Mouse (Mus musculus): ENCODE measurements around the gene Pcdh7.

The Pcdh7 gene

GRCm38 (mm10) chr5:57940457-57940856 lies 222.7 kb downstream of the Pcdh7 start:
- WGBS, result 64% methylated on average over 3 of the region's 3 CpGs

GRCm38 (mm10) chr5:57943176-57943575 lies 225.4 kb downstream of the Pcdh7 start:
- WGBS, result 79% methylated on average over 2 of the region's 2 CpGs

- WGBS, result 85% methylated on average over 2 of the region's 2 CpGs
Measured at GRCm38 (mm10) chr5:57943611-57944010, 225.8 kb downstream of the Pcdh7 start.

- 78% methylated on average over 3 of the region's 3 CpGs for WGBS
Measured at GRCm38 (mm10) chr5:57945419-57945818, 227.7 kb downstream of the Pcdh7 start.

DNA sequence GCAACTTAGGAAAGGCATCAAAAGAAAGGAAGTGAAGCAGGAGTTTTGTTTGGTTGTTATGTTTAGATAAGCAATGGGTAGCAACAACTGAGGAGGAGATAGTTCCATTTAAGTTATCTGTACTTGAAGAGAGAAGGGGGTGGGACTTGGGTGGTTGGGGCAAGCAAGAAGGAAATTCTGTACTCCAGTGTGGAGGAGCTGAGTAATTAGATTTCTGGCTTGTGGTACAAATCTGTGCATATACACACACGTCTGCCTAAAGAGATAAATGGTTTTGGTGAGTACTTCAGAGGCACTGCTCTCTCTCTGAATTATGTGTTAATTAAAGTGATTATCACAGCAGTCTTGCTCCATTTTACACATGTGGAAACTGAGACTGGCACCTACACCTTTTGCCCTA lies 241.6 kb downstream of the Pcdh7 start:
- 44% methylated on average over 1 of the region's 1 CpGs for WGBS

DNA sequence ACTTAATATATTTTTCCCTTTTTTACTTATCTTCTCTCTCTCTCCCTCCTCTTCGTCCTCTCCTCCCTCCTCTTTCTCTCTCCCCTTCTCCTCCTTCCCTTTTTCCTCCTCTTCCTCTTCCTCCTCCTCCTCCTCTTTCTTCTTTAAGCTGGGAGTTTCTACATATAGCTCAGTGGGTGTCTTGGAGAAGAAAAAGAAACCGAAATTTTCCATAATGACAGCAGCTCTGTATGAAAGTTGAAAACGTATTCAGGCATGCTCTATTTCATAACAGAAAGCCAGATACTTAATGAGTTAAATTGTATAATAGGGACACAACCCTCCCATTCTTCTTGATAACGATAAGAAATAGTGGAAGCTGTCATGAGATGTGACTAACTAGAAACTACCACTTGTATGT lies 246.0 kb downstream of the Pcdh7 start:
- WGBS, result 41% methylated on average over 4 of the region's 4 CpGs

DNA sequence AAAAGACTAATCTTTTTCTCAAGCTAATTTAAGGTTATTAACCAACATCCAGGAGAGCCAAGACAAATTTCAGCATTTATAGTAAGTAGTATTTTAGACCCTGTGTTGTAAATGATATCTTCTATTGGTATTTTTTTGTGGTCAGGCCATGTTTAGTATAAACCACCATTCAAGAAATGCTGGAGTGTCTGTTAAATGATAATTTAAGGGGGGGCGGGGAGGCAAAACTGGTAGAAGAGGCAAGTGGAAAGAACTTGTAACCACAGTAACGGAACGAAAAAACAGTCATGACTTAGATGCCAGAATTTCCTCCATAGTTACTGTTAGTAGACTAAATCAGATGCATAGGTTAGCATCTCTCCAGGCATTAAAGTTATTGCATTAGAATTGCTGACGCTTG lies 246.4 kb downstream of the Pcdh7 start:
- 67% methylated on average over 4 of the region's 4 CpGs for WGBS

- WGBS, result 79% methylated on average over 2 of the region's 2 CpGs
Measured at GRCm38 (mm10) chr5:57993584-57993983, 275.8 kb downstream of the Pcdh7 start.

DNA sequence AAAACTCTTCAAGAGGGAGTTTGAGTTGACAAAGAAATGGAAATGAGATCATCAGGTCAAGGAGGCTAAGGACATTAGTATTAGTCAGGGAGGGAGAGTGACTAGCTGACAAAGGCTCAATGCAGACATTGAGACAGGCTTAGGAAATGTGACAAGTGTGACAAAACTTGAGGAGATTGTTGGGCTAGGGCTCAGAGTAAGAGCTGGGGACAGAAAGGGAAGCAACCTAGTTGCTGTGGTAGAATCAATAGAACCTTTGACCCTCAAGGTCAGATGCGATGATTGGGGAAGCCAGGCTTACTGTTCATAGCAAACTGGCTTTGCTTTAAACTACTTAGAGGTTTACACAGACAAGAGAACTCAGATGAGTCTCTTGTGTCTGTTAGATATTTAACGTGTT lies 303.6 kb downstream of the Pcdh7 start:
- WGBS, result 88% methylated on average over 2 of the region's 2 CpGs

GRCm38 (mm10) chr5:58025123-58025522 lies 307.4 kb downstream of the Pcdh7 start:
- WGBS, result 57% methylated on average over 7 of the region's 7 CpGs

DNA sequence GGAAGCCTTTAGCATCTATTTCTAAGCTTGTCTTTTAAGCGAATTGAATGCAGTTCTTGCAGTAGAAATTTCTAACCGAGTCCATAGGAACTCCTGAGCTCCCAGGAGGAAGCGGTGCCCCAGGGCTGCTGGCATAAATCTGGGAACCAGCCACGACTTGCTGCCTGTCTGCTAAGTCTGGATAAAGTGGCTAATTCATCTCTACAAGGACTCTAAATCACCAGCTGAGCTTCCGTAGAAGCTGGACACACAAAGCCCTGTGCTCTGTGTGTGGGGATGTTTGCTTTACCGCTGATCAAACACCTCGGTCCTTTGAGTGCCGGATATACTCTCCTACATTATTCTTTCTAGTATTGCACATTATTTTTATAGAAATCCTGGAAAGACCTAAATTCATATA lies 308.0 kb downstream of the Pcdh7 start:
- WGBS, result 43% methylated on average over 8 of the region's 8 CpGs

DNA sequence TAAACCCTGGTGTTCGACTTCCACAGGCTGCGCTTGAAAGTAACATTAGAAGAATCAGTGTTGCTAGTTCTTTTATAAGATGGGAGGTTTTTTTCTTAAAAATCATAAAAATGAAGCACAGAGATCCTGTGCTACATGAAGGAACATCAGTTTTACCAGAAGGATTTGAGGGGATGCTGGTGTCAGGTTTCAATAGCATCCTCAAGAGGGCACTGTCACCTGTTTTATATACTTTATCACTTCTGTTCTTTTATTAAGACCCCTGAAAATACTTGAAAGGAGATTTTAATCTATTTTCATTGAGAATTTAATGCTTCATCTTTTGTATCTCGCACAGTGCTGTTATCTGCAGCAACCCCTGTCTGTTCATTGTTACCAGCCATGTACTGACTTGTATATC lies 322.1 kb downstream of the Pcdh7 start:
- 78% methylated on average over 3 of the region's 3 CpGs for WGBS

GRCm38 (mm10) chr5:58044216-58044615 lies 326.4 kb downstream of the Pcdh7 start:
- WGBS, result 47% methylated on average over 4 of the region's 4 CpGs

GRCm38 (mm10) chr5:58081054-58081453 lies 363.3 kb downstream of the Pcdh7 start:
- WGBS, result 59% methylated on average over 4 of the region's 4 CpGs

- 49% methylated on average over 2 of the region's 2 CpGs for WGBS
Measured at GRCm38 (mm10) chr5:58082230-58082629, 364.5 kb downstream of the Pcdh7 start.

DNA sequence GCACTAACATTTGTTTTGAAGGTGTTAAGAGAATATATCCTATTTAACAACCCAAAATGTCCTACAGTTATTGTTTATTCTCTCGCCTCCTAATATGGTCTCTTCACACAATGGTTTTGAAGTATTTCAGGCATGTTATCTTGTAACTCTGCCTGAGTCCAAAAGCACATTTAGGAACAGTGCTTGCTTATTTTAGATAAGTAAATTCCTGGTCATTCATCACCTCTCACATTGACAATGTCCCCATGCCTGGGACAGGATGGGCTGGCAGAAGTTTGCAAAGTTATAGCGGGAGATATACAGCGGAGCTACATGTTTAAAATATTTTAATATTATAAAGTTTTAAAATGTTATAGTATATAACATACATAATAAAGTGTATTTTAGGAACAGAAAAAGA lies 365.3 kb downstream of the Pcdh7 start:
- WGBS, result 90% methylated on average over 3 of the region's 3 CpGs

- WGBS, result 70% methylated on average over 6 of the region's 6 CpGs
Measured at GRCm38 (mm10) chr5:58083972-58084371, 366.2 kb downstream of the Pcdh7 start.

DNA sequence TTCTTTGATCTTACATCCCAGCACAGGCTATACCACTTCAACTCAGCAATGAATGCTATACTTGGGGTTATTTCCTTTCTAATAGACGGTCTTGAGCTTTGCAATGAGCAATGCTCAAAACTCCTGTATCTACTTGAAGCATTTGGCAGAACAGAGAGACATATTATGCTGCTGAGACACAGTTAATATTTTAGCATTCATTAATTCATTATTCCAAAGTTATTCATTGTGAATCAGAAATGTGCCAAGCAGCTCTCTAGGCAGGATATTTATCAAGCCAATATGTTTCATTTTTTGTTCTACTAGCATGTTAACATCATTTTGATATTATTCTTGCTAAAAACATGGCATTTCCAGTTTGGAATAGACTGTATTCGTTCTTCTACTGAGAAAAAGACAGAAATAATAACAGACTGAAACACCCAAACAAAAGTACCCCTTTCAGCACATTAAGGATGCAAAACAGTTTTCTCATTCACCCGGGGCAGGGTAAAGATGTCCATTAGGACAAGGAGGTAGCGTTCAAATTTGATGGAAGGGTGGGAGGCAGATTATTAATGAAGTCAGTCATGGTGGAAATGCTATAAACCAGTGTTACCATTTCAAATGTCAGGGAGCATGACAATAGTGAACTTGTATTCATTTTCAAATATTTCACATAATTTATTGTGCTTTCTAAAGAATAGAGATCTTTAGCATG lies 391.0 kb downstream of the Pcdh7 start:
- WGBS, result 59% methylated on average over 4 of the region's 4 CpGs

GRCm38 (mm10) chr5:58116096-58116495 lies 398.3 kb downstream of the Pcdh7 start:
- WGBS, result 81% methylated on average over 3 of the region's 3 CpGs

GRCm38 (mm10) chr5:58117896-58118295 lies 400.1 kb downstream of the Pcdh7 start:
- WGBS, result 48% methylated on average over 3 of the region's 3 CpGs

- WGBS, result 59% methylated on average over 3 of the region's 3 CpGs
Measured at GRCm38 (mm10) chr5:58118930-58119611, 401.3 kb downstream of the Pcdh7 start.

DNA sequence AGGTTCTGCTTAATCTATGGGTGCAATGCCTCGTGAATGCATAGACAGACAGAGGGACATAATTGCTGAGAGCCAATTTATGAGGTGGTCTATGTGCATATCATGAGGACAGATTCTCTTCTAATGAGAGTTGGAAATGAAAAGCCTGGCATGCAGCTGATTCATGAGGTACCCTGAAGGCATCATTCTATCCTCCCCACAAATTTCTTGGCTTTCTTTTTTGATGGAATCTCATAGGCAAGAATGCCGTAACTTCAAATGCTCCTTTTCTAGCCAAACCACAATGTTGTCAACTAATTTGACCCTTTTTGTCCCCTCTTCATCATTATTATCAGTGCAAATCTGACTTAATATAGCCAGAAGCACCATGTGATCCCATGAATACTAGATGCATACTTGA lies 426.1 kb downstream of the Pcdh7 start:
- 83% methylated on average over 2 of the region's 2 CpGs for WGBS

DNA sequence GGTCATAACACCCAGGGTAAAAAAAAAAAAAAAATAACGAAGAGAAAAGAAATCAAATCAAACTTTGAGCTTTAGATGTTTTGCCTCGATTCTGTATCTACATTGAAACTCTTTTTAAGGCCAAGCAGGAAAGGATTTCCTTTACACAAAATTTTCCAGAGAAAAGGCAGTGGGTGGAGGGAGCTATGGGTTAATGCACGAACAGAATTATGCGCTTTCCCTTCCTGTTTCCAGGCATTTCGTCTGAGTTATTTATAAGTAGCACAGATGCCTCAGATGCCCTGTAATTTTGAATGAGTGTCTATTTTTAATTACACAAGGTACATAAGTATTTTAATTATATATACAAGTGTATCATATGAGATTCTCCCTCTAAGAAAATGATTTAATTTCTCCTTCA lies 436.2 kb downstream of the Pcdh7 start:
- 34% methylated on average over 5 of the region's 5 CpGs for WGBS

- 76% methylated on average over 3 of the region's 3 CpGs for WGBS
Measured at GRCm38 (mm10) chr5:58175532-58175931, 457.8 kb downstream of the Pcdh7 start.
